Mouse (Mus musculus) adipose tissue, adult 10 weeks (tissue): ENCODE results near the gene Chd4. TPM values are rescaled to one million over a fixed set of nuclear protein-coding genes. Genes with fewer than 3 reads are reported as not detected.

Experiments
- polyA plus RNA-seq: library from polyadenylated mRNA; stranded (reverse); fragments of 350-450 nt; fragmentation: Illumina TruSeq; extraction: RNeasy Lipid Tissue Mini Kit (QIAGEN cat#74804); gene quantifications from one replicate; pipeline ENCODE4 v1.2.3, GENCODE M21; 2014; ENCODE audit warnings: low read depth, low replicate concordance

Chd4 gene
- 128 TPM for polyA plus RNA-seq

DNA sequence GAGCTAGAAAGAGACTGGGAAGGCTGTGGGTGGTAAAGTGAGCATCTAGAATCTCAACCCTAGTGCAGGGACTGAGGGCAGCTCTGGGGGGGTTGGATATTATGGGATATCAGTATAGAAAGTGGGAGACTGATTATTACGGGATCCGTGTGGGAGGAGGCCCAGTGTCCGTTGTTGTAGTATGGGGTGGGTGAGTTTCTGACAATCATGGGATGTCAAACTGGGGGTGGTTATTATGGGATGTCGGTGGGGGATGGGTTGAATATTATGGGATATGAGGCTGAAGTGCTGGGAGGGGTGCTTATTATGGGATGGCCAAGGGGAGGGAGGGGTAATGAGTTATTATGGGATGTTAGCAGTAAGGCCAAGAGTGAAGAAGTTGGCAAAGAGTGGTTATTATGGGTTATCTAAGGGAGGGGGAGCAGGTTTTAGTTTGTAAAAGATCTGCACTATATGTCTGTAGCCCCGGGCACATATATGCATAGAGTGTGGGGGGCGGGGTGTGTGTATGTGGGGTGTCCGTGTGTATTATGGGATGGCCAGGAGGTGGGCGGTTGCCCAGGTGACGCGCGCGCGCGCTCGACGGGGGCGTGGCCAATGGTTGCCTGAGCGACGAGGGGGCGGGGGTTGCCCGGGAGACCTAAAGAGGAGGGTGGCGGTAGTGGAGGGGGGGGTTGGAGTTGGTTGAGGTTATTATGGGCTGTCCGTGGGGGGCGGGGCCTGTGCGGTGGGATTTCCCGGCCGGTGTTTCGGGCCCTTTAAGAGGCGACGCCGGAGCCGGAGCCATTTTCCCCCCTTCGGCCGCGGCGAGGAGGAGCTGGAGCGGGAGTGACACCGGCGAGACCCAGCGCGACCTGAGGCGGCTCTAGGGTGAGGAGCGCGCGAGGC lies at the start of gene Chd4:
Gene Chd4 (plus strand): TSS at position 591 of the 888 bp plus-strand sequence.

DNA sequence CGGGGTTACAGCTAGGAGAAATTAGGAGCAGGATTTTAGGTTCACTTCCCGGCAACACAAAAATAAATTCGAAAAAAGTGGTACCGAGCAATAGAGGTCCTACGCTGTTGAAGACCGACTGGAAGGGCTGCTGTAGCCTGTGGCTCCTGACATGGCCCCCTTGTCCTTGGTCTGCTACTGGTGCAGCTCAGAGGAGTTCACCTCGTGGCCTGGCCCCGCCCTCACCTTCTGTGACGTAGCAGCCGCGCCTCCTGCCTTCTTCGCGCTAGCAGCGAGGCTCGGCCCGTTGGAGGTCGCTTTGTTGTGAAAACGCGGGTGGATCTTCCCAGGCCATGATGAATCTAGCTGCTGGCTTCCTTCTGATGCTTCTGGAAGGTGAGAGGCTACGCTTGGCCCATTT lies 46.1 kb upstream of the Chd4 start, which contains the start of gene Acrbp:
Gene Acrbp (plus strand): TSS at position 12 of the 400 bp plus-strand sequence.

DNA sequence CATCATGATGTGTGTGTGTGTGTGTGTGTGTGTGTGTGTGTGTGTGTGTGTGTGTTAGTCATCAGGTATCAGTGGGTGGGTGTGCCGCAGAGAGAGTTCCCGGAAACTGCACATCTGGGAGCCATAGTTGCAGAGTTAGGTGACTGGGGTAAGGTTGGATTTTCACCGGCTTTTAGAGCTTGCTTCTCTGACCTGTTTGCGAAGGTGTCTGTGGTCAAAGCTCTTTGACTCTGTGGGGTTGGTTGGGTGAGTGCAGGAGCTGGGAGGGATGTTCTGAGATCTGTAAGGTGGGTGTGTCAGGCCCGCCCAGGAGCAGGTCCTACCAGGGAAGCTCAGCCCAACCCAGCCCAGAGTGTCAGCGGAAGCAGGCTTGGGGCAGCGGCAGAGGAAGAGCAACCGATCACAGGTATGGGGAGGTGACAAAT lies 28.2 kb upstream of the Chd4 start, which contains the start of gene Lpar5:
Gene Lpar5 (plus strand): TSS at position 350 of the 425 bp plus-strand sequence.

GRCm38 (mm10) chr6:125131302-125132156 lies 35.7 kb downstream of the Chd4 start, which contains the start of gene Nop2:
Nop2 (plus strand) TSS chr6:125131909.

DNA sequence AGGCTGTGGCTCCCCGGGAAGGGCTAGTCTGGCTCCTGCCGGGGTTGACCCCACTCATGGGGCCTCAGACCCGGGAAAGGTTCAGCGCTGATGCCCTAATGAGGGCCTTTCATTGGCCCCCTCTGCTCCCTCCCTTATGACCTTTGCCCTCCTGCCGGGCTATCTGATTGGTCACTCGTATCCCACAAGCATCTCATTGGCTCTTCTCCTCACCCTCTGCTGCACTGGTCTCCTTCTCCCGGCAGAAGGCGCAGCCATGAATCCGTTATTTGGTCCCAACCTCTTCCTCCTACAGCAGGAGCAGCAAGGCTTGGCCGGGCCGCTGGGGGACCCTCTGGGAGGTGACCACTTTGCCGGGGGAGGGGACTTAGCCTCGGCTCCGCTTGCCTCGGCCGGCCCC lies 49.2 kb downstream of the Chd4 start, which contains the start of gene Iffo1:
Gene Iffo1 (plus strand): TSS at position 241 of the 400 bp plus-strand sequence.

GRCm38 (mm10) chr6:125166051-125166751 lies 70.4 kb downstream of the Chd4 start, which contains the start of gene Gapdh:
Gapdh (minus strand) TSS chr6:125166467.

Other genes with a start within 250 kb of the Chd4 start
- gene P3h3, start 238.2 kb upstream of the Chd4 start, polyA plus RNA-seq, result 18.1 TPM
- gene Gpr162, start 232.0 kb upstream of the Chd4 start, polyA plus RNA-seq, result 1.5 TPM
- 1.8 TPM for gene Cd4, start 207.8 kb upstream of the Chd4 start, polyA plus RNA-seq
- gene Lag3, start 184.3 kb upstream of the Chd4 start, polyA plus RNA-seq, result 2.3 TPM
- gene Ptms, start 175.9 kb upstream of the Chd4 start, polyA plus RNA-seq, result 493 TPM
- 206 TPM for gene Mlf2, start 164.6 kb upstream of the Chd4 start, polyA plus RNA-seq
- 105 TPM for gene Cops7a, start 130.4 kb upstream of the Chd4 start, polyA plus RNA-seq
- 2.8 TPM for gene Pianp, start 99.3 kb upstream of the Chd4 start, polyA plus RNA-seq
- 34.8 TPM for gene Zfp384, start 86.8 kb upstream of the Chd4 start, polyA plus RNA-seq
- 58.4 TPM for gene Ing4, start 56.2 kb upstream of the Chd4 start, polyA plus RNA-seq
- gene Acrbp, start 46.3 kb upstream of the Chd4 start, polyA plus RNA-seq, result 28.7 TPM
- gene Lpar5, start 28.1 kb upstream of the Chd4 start, polyA plus RNA-seq, result 2.3 TPM
- 15.1 TPM for gene Nop2, start 35.9 kb downstream of the Chd4 start, polyA plus RNA-seq
- 12.2 TPM for gene Iffo1, start 49.3 kb downstream of the Chd4 start, polyA plus RNA-seq
- gene Gapdh, start 70.5 kb downstream of the Chd4 start, polyA plus RNA-seq, result 871 TPM
- gene Ncapd2, start 95.7 kb downstream of the Chd4 start, polyA plus RNA-seq, result 10.9 TPM
- gene Mrpl51, start 95.8 kb downstream of the Chd4 start, polyA plus RNA-seq, result 122 TPM
- 32.0 TPM for gene Vamp1, start 119.6 kb downstream of the Chd4 start, polyA plus RNA-seq
- 22.8 TPM for gene Tapbpl, start 135.9 kb downstream of the Chd4 start, polyA plus RNA-seq
- 1.2 TPM for gene Cd27, start 141.0 kb downstream of the Chd4 start, polyA plus RNA-seq
- 21.6 TPM for gene Tuba3a, start 190.1 kb downstream of the Chd4 start, polyA plus RNA-seq
- gene Ltbr, start 217.9 kb downstream of the Chd4 start, polyA plus RNA-seq, result 65.7 TPM
- 35.9 TPM for gene Scnn1a, start 224.7 kb downstream of the Chd4 start, polyA plus RNA-seq